Mouse (Mus musculus): ENCODE data around the gene Pabpc4. TPM values are rescaled to one million over a fixed set of nuclear protein-coding genes. Genes with fewer than 3 reads are reported as not detected.

Gene Pabpc4
- polyA plus RNA-seq, 1 experiment from 2014 or later, result 32.9 TPM

- Histone ChIP-seq H3K27ac (no peak overlapping the region), H3K9me3 (ENCODE audit: control insufficient read depth, low read length) (no peaks in the 10 kb centered on the region), H3K4me3 (replicated peaks; ENCODE audit: low read length) (no peak overlapping the region), H3K36me3 (replicated peaks; ENCODE audit: control insufficient read depth, insufficient read depth) (no peaks in the 10 kb centered on the region), H3K9ac (no peak overlapping the region), H3K4me1 (replicated peaks; ENCODE audit: control insufficient read depth, insufficient read depth, low read length) (no peaks in the 10 kb centered on the region), H3K4me2 (replicated peaks) (no peak overlapping the region), H3K27me3 (ENCODE audit: control insufficient read depth, insufficient read depth, low read length) (peaks cover 8% of the 10 kb centered on the region)
- DNase-seq (ENCODE audit: low spot score), result no peak
- 48% methylated on average over 2 of the region's 2 CpGs for WGBS
- ATAC-seq (ENCODE audit: low FRiP score), result no peak
Measured at GRCm38 (mm10) chr4:123228270-123228669, 33.9 kb upstream of the Pabpc4 start.

DNA sequence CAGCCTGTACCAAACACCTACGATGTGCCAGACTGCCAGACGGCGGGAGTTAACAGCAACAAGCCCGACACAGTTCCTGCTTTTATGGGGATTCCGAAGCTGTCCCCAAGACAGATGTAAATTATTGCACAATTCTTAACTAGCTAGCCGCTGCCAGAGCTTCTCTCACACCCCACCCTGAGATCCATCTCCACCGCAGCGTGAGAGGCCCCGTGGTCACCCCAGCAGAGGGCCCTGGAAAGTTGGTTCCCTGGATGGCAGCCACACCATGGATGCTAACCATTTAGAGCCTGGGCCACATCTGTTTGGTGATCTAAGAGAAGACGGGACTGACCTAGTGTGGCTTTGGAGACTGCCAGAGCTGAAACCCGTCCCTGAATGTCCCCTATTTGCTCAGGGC is 33.0 kb upstream of the Pabpc4 start:
- no peak for ATAC-seq (ENCODE audit: low FRiP score)
- H3K4me2 ChIP-seq (replicated peaks), result no peak overlapping the region
- H3K4me1 ChIP-seq (replicated peaks; ENCODE audit: control insufficient read depth, insufficient read depth, low read length), result 0 out of 2 replicates have a peak, but pooled peaks cover 4% of the 10 kb centered on the region
- peaks cover 17% of the 10 kb centered on the region for H3K27me3 ChIP-seq (ENCODE audit: control insufficient read depth, insufficient read depth, low read length)
- no peak for DNase-seq (ENCODE audit: low spot score)
- H3K27ac ChIP-seq, result no peak overlapping the region
- H3K9me3 ChIP-seq (ENCODE audit: control insufficient read depth, low read length), result no peaks in the 10 kb centered on the region
- H3K9ac ChIP-seq, result no peak overlapping the region
- H3K36me3 ChIP-seq (replicated peaks; ENCODE audit: control insufficient read depth, insufficient read depth), result no peaks in the 10 kb centered on the region
- no peak overlapping the region for H3K4me3 ChIP-seq (replicated peaks; ENCODE audit: low read length)
- WGBS, result 82% methylated on average over 11 of the region's 11 CpGs

DNA sequence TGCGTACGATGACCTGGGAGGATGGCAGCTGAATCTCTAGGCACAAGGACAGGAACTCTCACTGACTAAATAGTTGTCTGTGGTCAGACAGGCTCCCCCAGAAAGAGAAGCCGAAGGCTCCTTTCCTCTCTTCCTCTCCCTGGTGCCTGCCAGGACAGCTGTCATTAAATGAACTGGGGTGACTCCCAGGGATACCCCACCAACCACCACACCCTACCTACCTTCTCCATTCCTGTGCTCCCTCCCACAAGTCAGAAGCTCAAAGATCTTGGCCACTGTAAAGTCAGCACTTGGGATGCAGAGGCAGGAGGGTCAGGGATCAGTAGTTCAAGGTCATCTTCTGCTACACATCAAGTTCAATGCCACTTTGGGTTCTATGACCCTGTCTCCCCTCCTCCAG is 29.3 kb upstream of the Pabpc4 start:
- no peak for ATAC-seq (ENCODE audit: low FRiP score)
- Histone ChIP-seq H3K4me3 (replicated peaks; ENCODE audit: low read length) (no peak overlapping the region), H3K27me3 (ENCODE audit: control insufficient read depth, insufficient read depth, low read length) (peaks cover 23% of the 10 kb centered on the region), H3K27ac (no peak overlapping the region), H3K9ac (no peak overlapping the region), H3K9me3 (ENCODE audit: control insufficient read depth, low read length) (no peaks in the 10 kb centered on the region), H3K36me3 (replicated peaks; ENCODE audit: control insufficient read depth, insufficient read depth) (no peaks in the 10 kb centered on the region), H3K4me1 (replicated peaks; ENCODE audit: control insufficient read depth, insufficient read depth, low read length) (0 out of 2 replicates have a peak, but pooled peaks cover 4% of the 10 kb centered on the region), H3K4me2 (replicated peaks) (no peak overlapping the region; the same call in 1 of the 2 replicates)
- no peak for DNase-seq (ENCODE audit: low spot score)
- 64% methylated on average over 3 of the region's 3 CpGs for WGBS

GRCm38 (mm10) chr4:123233492-123234084 is 28.6 kb upstream of the Pabpc4 start, which contains the start of gene Heyl:
Gene Heyl (plus strand): TSS chr4:123233556.
- no peak within 1 kb of the TSS for H3K27ac ChIP-seq
- WGBS, result 2% methylated on average over 52 of the region's 52 CpGs
- peak within 1 kb of the TSS; percentile 29 for H3K4me3 ChIP-seq (replicated peaks; ENCODE audit: low read length)
- H3K27me3 ChIP-seq (ENCODE audit: control insufficient read depth, insufficient read depth, low read length), result peaks cover 26% of the 10 kb centered on the region
- H3K4me2 ChIP-seq (replicated peaks), result peak within 1 kb of the TSS; percentile 56
- no peaks in the 10 kb centered on the region for H3K9me3 ChIP-seq (ENCODE audit: control insufficient read depth, low read length)
- H3K9ac ChIP-seq, result no peak within 1 kb of the TSS
- no peaks in the 10 kb centered on the region for H3K36me3 ChIP-seq (replicated peaks; ENCODE audit: control insufficient read depth, insufficient read depth)
- DNase-seq (ENCODE audit: low spot score) (no peak), ATAC-seq (ENCODE audit: low FRiP score) (peak; percentile 37; the same call in 1 of the 2 replicates)
- 0 out of 2 replicates have a peak, but pooled peaks cover 4% of the 10 kb centered on the region for H3K4me1 ChIP-seq (replicated peaks; ENCODE audit: control insufficient read depth, insufficient read depth, low read length)

DNA sequence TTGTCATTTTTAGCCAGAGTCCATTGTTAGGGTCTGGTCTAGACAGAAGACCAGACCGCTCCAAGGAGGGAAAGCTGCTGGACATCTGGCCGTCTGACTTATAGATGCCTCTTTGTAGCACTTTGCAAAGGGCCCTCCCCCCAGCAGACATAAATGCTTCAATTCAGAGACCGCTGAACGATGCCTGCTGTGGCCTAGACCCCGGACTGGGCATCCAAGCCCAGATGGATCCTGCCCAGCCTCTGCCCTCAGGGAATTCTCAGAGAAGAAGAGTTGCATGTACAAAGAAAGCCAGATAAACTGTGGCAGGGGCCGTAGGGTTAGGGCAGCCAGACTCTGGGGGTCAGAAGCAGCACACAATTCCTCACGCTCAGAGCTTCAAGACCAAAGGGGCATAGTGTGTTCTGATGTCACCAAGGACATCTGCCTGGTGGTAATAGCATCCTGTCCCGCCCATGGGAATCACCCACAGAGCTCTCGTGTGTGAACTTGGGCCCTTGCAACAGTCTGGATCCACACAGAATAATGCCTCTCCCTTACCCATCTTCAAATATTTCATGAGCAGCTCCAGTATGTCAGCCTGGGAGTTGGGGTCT is 26.2 kb upstream of the Pabpc4 start:
- 53% methylated on average over 9 of the region's 9 CpGs for WGBS
- no peak overlapping the region for H3K9ac ChIP-seq
- no peaks in the 10 kb centered on the region for H3K9me3 ChIP-seq (ENCODE audit: control insufficient read depth, low read length)
- H3K36me3 ChIP-seq (replicated peaks; ENCODE audit: control insufficient read depth, insufficient read depth), result no peaks in the 10 kb centered on the region
- DNase-seq (ENCODE audit: low spot score) (no peak), ATAC-seq (ENCODE audit: low FRiP score) (no peak)
- 0 out of 2 replicates have a peak overlapping the region, but pooled peaks have one; percentile 19 for H3K4me2 ChIP-seq (replicated peaks)
- no peak overlapping the region for H3K27ac ChIP-seq
- H3K4me1 ChIP-seq (replicated peaks; ENCODE audit: control insufficient read depth, insufficient read depth, low read length), result peaks cover 15% of the 10 kb centered on the region; the same call in 1 of the 2 replicates
- no peak overlapping the region for H3K4me3 ChIP-seq (replicated peaks; ENCODE audit: low read length)
- H3K27me3 ChIP-seq (ENCODE audit: control insufficient read depth, insufficient read depth, low read length), result peaks cover 40% of the 10 kb centered on the region

GRCm38 (mm10) chr4:123236431-123237031 is 25.6 kb upstream of the Pabpc4 start:
- ATAC-seq (ENCODE audit: low FRiP score) (no peak), DNase-seq (ENCODE audit: low spot score) (no peak)
- Histone ChIP-seq H3K36me3 (replicated peaks; ENCODE audit: control insufficient read depth, insufficient read depth) (no peaks in the 10 kb centered on the region), H3K27ac (no peak overlapping the region), H3K9me3 (ENCODE audit: control insufficient read depth, low read length) (no peaks in the 10 kb centered on the region), H3K27me3 (ENCODE audit: control insufficient read depth, insufficient read depth, low read length) (peaks cover 40% of the 10 kb centered on the region), H3K4me2 (replicated peaks) (0 out of 2 replicates have a peak overlapping the region, but pooled peaks have one; percentile 19), H3K4me1 (replicated peaks; ENCODE audit: control insufficient read depth, insufficient read depth, low read length) (peaks cover 15% of the 10 kb centered on the region; the same call in 1 of the 2 replicates), H3K4me3 (replicated peaks; ENCODE audit: low read length) (no peak overlapping the region), H3K9ac (no peak overlapping the region)
- WGBS, result 84% methylated on average over 13 of the region's 13 CpGs

- Histone ChIP-seq H3K4me3 (replicated peaks; ENCODE audit: low read length) (no peak overlapping the region), H3K36me3 (replicated peaks; ENCODE audit: control insufficient read depth, insufficient read depth) (no peaks in the 10 kb centered on the region), H3K9me3 (ENCODE audit: control insufficient read depth, low read length) (no peaks in the 10 kb centered on the region), H3K27me3 (ENCODE audit: control insufficient read depth, insufficient read depth, low read length) (peaks cover 38% of the 10 kb centered on the region), H3K4me1 (replicated peaks; ENCODE audit: control insufficient read depth, insufficient read depth, low read length) (peaks cover 15% of the 10 kb centered on the region; the same call in 1 of the 2 replicates), H3K4me2 (replicated peaks) (no peak overlapping the region; the same call in 1 of the 2 replicates), H3K9ac (no peak overlapping the region), H3K27ac (no peak overlapping the region)
- WGBS, result 64% methylated on average over 6 of the region's 6 CpGs
- DNase-seq (ENCODE audit: low spot score) (no peak), ATAC-seq (ENCODE audit: low FRiP score) (no peak)
Measured at GRCm38 (mm10) chr4:123237386-123238266, 24.5 kb upstream of the Pabpc4 start.

DNA sequence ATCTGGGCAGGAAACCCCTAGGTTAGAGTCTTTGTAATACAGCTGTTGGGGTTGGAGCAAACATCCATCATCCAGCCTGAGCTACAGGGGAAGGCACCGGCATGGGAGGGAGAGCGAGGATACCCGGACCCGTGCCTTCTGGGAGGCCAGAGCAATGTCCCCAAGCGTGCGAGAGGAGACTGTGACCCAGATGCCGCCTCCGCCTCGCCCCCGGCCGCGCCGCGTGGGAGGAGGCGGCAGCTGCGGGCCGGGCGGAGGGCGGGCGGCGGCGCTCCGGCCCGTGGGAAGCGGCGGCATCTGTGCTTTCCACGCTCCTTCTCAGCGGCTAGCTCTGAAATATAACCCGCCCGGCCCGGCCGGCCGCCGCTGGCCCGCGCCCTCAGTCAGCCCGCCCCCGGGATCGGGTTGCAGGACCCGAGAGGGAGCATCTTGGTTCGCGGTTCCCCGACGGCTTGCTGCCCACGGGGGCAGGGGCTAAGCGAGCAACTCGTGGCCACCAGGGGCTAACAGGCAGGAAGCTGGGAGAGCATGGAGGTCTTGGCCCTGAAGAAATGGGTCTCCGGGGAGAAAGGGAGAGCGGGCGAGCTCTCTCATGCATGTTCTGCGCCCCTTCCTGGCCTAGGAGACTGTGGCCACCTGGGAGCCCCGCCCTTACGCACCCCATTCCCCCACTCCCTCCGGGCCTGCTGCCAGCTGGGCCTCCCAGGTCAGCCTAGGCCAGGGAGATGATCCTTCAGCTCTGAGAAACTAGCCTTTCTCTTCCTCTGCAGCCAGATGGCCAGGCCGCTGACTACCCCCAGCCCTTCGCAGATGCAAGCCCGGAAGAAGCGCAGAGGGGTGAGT is 22.6 kb upstream of the Pabpc4 start:
- H3K4me3 ChIP-seq (replicated peaks; ENCODE audit: low read length), result peak overlapping the region; percentile 32
- no peak overlapping the region; the same call in 1 of the 2 replicates for H3K27ac ChIP-seq
- no peaks in the 10 kb centered on the region for H3K9me3 ChIP-seq (ENCODE audit: control insufficient read depth, low read length)
- 5% methylated on average over 54 of the region's 58 CpGs for WGBS
- H3K36me3 ChIP-seq (replicated peaks; ENCODE audit: control insufficient read depth, insufficient read depth), result no peaks in the 10 kb centered on the region
- no peak for DNase-seq (ENCODE audit: low spot score)
- peak; percentile 60; the same call in 1 of the 2 replicates for ATAC-seq (ENCODE audit: low FRiP score)
- peak overlapping the region; percentile 54 for H3K4me2 ChIP-seq (replicated peaks)
- peaks cover 19% of the 10 kb centered on the region for H3K27me3 ChIP-seq (ENCODE audit: control insufficient read depth, insufficient read depth, low read length)
- H3K9ac ChIP-seq, result 0 out of 2 replicates have a peak overlapping the region, but pooled peaks have one; percentile 43
- H3K4me1 ChIP-seq (replicated peaks; ENCODE audit: control insufficient read depth, insufficient read depth, low read length), result peaks cover 11% of the 10 kb centered on the region; the same call in 1 of the 2 replicates

Data from hindbrain, embryonic 14.5 days (tissue).